Mouse (Mus musculus) olfactory bulb, adult 2 months (tissue): ENCODE measurements around the gene Kdr.

Source experiments
- CTCF ChIP-seq: fragments of 200-500 bp; IDR thresholded peaks from 2 replicates; pipeline ENCODE4 v1.5.1; 2012; ENCODE audit warnings: low read depth, mild to moderate bottlenecking, low read length, moderate library complexity; ENCODE audit not compliant: insufficient read depth
- POLR2A ChIP-seq: fragments of 200-500 bp; IDR thresholded peaks from 2 replicates; pipeline ENCODE4 v1.6.1; 2012; ENCODE audit warnings: mild to moderate bottlenecking, low read depth, low read length, moderate library complexity; ENCODE audit not compliant: insufficient read depth

- TF ChIP-seq POLR2A (no peak), CTCF (no peak)
These were observed 35.0 kb downstream of the Kdr start for GRCm38 (mm10) chr5:75943301-75943700.
